8 mouse cellular contexts compared by ENCODE assay signal in the genomic region with DNA sequence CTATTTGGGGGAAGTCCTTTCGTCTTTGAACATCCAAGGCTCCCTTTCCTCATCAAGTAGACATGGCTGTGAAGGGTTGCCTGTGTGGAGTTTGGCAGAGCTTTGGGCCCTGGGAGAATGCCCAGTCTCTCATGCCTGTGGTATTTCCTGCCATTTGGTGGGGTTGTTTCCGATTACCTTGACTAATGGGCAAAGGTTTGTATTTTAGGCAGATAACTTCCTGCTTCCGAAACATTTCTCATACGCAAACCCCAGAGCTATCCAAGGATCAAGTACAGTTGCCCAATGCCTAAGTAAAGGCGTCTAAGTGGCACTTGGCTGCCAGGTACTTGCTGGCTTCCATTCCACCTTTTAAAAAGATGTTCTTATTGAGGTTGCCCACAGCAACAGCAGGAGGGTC.
A peak's percentile ranks its signal among the peaks of the same experiment; 100 is the strongest.
DNase-seq lines count a peak whose midpoint lies in the region; ATAC-seq lines count a peak whose summit lies in the region.

No protein-coding gene starts in this region.

- intact Hi-C loops in heart, postnatal 36 days (cut with DNase I) = loop anchor here (5.0 kb wide), 3 partner anchors 45 to 285 kb away; no protein-coding TSS in a partner anchor

- no peak for ATAC-seq in forebrain, embryonic 15.5 days (replicated peaks)

- H3K9me3 ChIP-seq in forebrain, embryonic 15.5 days = no peaks in the 10 kb centered on the region

- no peak overlapping the region; the same call in 1 of the 2 replicates for H3K27ac ChIP-seq in forebrain, embryonic 15.5 days (replicated peaks)

- peak; percentile 48 for DNase-seq in urinary bladder, postnatal 14 days (ENCODE audit: low spot score)
- DNase-seq in urinary bladder, adult 2 months (ENCODE audit: low spot score) = no peak
- DNase-seq in fat pad, adult 2 months (ENCODE audit: extremely low read depth, low read depth, low spot score) = peak; percentile 57
- DNase-seq in heart, postnatal 36 days = peak; percentile 56 to 60
- DNase-seq in lung, postnatal 4 days = peak; percentile 72 to 82
- no peak for DNase-seq in frontal cortex, postnatal 10 days (ENCODE audit: low spot score in 2 of 2)
- no peak for DNase-seq in right cerebral cortex, postnatal 14 days

- WGBS in forebrain, embryonic 15.5 days = 60% methylated on average over 5 of the region's 5 CpGs

- peaks cover 24% of the 10 kb centered on the region for H3K4me1 ChIP-seq in forebrain, embryonic 15.5 days

- no peak overlapping the region for H3K4me2 ChIP-seq in forebrain, embryonic 15.5 days (replicated peaks)

- H3K27me3 ChIP-seq in forebrain, embryonic 15.5 days = no peaks in the 10 kb centered on the region

- H3K9ac ChIP-seq in forebrain, embryonic 15.5 days (replicated peaks) = no peak overlapping the region

- H3K36me3 ChIP-seq in forebrain, embryonic 15.5 days = no peaks in the 10 kb centered on the region

- H3K4me3 ChIP-seq in forebrain, embryonic 15.5 days = no peak overlapping the region

Comparison
In these comparisons a context has a peak if more than half of its experiments do, and no peak if none do; other contexts are left out.
1. DNase-seq: peak in urinary bladder, postnatal 14 days (single experiment), fat pad, adult 2 months (single experiment), heart, postnatal 36 days (2 of 2) and lung, postnatal 4 days (2 of 2); none in urinary bladder, adult 2 months (single experiment), frontal cortex, postnatal 10 days (0 of 2) and right cerebral cortex, postnatal 14 days (single experiment).